Mouse (Mus musculus): Measurements from ENCODE around the gene Prss8.

Gene Prss8

GRCm38 (mm10) chr7:127935028-127935722 lies 5.3 kb upstream of the Prss8 start:
- Histone ChIP-seq H3K36me3 (ENCODE audit: control insufficient read depth, insufficient read depth, low read length, poor library complexity, severe bottlenecking) (no peaks in the 10 kb centered on the region), H3K27me3 (ENCODE audit: control insufficient read depth, insufficient read depth, low read length, poor library complexity, severe bottlenecking) (no peaks in the 10 kb centered on the region)
- DNase-seq (ENCODE audit: low read depth, low spot score): peak; percentile 97

- no peaks in the 10 kb centered on the region for H3K27me3 ChIP-seq (ENCODE audit: control insufficient read depth, insufficient read depth, low read length, poor library complexity, severe bottlenecking)
- H3K36me3 ChIP-seq (ENCODE audit: control insufficient read depth, insufficient read depth, low read length, poor library complexity, severe bottlenecking): no peaks in the 10 kb centered on the region
- DNase-seq (ENCODE audit: low read depth, low spot score): no peak
These were observed 4.2 kb upstream of the Prss8 start for GRCm38 (mm10) chr7:127934075-127934474.

- H3K36me3 ChIP-seq (ENCODE audit: control insufficient read depth, insufficient read depth, low read length, poor library complexity, severe bottlenecking): no peaks in the 10 kb centered on the region
- H3K27me3 ChIP-seq (ENCODE audit: control insufficient read depth, insufficient read depth, low read length, poor library complexity, severe bottlenecking): no peaks in the 10 kb centered on the region
- no peak for DNase-seq (ENCODE audit: low read depth, low spot score)
These were observed 2.5 kb upstream of the Prss8 start for GRCm38 (mm10) chr7:127932273-127933031.

- DNase-seq (ENCODE audit: low read depth, low spot score): no peak
- Histone ChIP-seq H3K27me3 (ENCODE audit: control insufficient read depth, insufficient read depth, low read length, poor library complexity, severe bottlenecking) (no peaks in the 10 kb centered on the region), H3K36me3 (ENCODE audit: control insufficient read depth, insufficient read depth, low read length, poor library complexity, severe bottlenecking) (no peaks in the 10 kb centered on the region)
These were observed 1.6 kb upstream of the Prss8 start for GRCm38 (mm10) chr7:127931351-127932135.

GRCm38 (mm10) chr7:127930636-127931035 lies 732 bp upstream of the Prss8 start:
- Histone ChIP-seq H3K36me3 (ENCODE audit: control insufficient read depth, insufficient read depth, low read length, poor library complexity, severe bottlenecking) (no peaks in the 10 kb centered on the region), H3K27me3 (ENCODE audit: control insufficient read depth, insufficient read depth, low read length, poor library complexity, severe bottlenecking) (no peaks in the 10 kb centered on the region)
- DNase-seq (ENCODE audit: low read depth, low spot score): no peak

GRCm38 (mm10) chr7:127928596-127928995 lies 1.3 kb downstream of the Prss8 start:
- Histone ChIP-seq H3K36me3 (ENCODE audit: control insufficient read depth, insufficient read depth, low read length, poor library complexity, severe bottlenecking) (no peaks in the 10 kb centered on the region), H3K27me3 (ENCODE audit: control insufficient read depth, insufficient read depth, low read length, poor library complexity, severe bottlenecking) (no peaks in the 10 kb centered on the region)
- no peak for DNase-seq (ENCODE audit: low read depth, low spot score)

GRCm38 (mm10) chr7:127927726-127928125 lies 2.2 kb downstream of the Prss8 start:
- no peak for DNase-seq (ENCODE audit: low read depth, low spot score)
- H3K27me3 ChIP-seq (ENCODE audit: control insufficient read depth, insufficient read depth, low read length, poor library complexity, severe bottlenecking): no peaks in the 10 kb centered on the region
- H3K36me3 ChIP-seq (ENCODE audit: control insufficient read depth, insufficient read depth, low read length, poor library complexity, severe bottlenecking): no peaks in the 10 kb centered on the region

GRCm38 (mm10) chr7:127926846-127927245 lies 3.1 kb downstream of the Prss8 start:
- Histone ChIP-seq H3K36me3 (ENCODE audit: control insufficient read depth, insufficient read depth, low read length, poor library complexity, severe bottlenecking) (no peaks in the 10 kb centered on the region), H3K27me3 (ENCODE audit: control insufficient read depth, insufficient read depth, low read length, poor library complexity, severe bottlenecking) (no peaks in the 10 kb centered on the region)
- DNase-seq (ENCODE audit: low read depth, low spot score): no peak

GRCm38 (mm10) chr7:127926066-127926465 lies 3.8 kb downstream of the Prss8 start:
- no peaks in the 10 kb centered on the region for H3K36me3 ChIP-seq (ENCODE audit: control insufficient read depth, insufficient read depth, low read length, poor library complexity, severe bottlenecking)
- no peaks in the 10 kb centered on the region for H3K27me3 ChIP-seq (ENCODE audit: control insufficient read depth, insufficient read depth, low read length, poor library complexity, severe bottlenecking)
- no peak for DNase-seq (ENCODE audit: low read depth, low spot score)

GRCm38 (mm10) chr7:127925252-127925651 lies 4.7 kb downstream of the Prss8 start:
- Histone ChIP-seq H3K27me3 (ENCODE audit: control insufficient read depth, insufficient read depth, low read length, poor library complexity, severe bottlenecking) (no peaks in the 10 kb centered on the region), H3K36me3 (ENCODE audit: control insufficient read depth, insufficient read depth, low read length, poor library complexity, severe bottlenecking) (no peaks in the 10 kb centered on the region)
- DNase-seq (ENCODE audit: low read depth, low spot score): no peak

GRCm38 (mm10) chr7:127923714-127924113 lies 6.2 kb downstream of the Prss8 start:
- no peaks in the 10 kb centered on the region for H3K36me3 ChIP-seq (ENCODE audit: control insufficient read depth, insufficient read depth, low read length, poor library complexity, severe bottlenecking)
- no peaks in the 10 kb centered on the region for H3K27me3 ChIP-seq (ENCODE audit: control insufficient read depth, insufficient read depth, low read length, poor library complexity, severe bottlenecking)
- DNase-seq (ENCODE audit: low read depth, low spot score): no peak

GRCm38 (mm10) chr7:127922451-127923275 lies 7.2 kb downstream of the Prss8 start:
- no peaks in the 10 kb centered on the region for H3K36me3 ChIP-seq (ENCODE audit: control insufficient read depth, insufficient read depth, low read length, poor library complexity, severe bottlenecking)
- H3K27me3 ChIP-seq (ENCODE audit: control insufficient read depth, insufficient read depth, low read length, poor library complexity, severe bottlenecking): no peaks in the 10 kb centered on the region
- peak; percentile 71 for DNase-seq (ENCODE audit: low read depth, low spot score)

GRCm38 (mm10) chr7:127921516-127921915 lies 8.4 kb downstream of the Prss8 start:
- 0 out of 2 replicates have a peak, but pooled peaks cover 2% of the 10 kb centered on the region for H3K36me3 ChIP-seq (ENCODE audit: control insufficient read depth, insufficient read depth, low read length, poor library complexity, severe bottlenecking)
- no peak for DNase-seq (ENCODE audit: low read depth, low spot score)
- H3K27me3 ChIP-seq (ENCODE audit: control insufficient read depth, insufficient read depth, low read length, poor library complexity, severe bottlenecking): no peaks in the 10 kb centered on the region

GRCm38 (mm10) chr7:127919290-127919689 lies 10.6 kb downstream of the Prss8 start:
- DNase-seq (ENCODE audit: low read depth, low spot score): peak; percentile 58
- no peaks in the 10 kb centered on the region for H3K27me3 ChIP-seq (ENCODE audit: control insufficient read depth, insufficient read depth, low read length, poor library complexity, severe bottlenecking)
- H3K36me3 ChIP-seq (ENCODE audit: control insufficient read depth, insufficient read depth, low read length, poor library complexity, severe bottlenecking): peaks cover 2% of the 10 kb centered on the region; the same call in 1 of the 2 replicates
